Mouse (Mus musculus) neural tube, embryonic 12.5 days (tissue): ENCODE measurements around the gene Krt90. TPM values are rescaled to one million over a fixed set of nuclear protein-coding genes. Genes with fewer than 3 reads are reported as not detected.

Experiments
- ATAC-seq: fragments of 200-750 bp; cut with Nextera tagmentation; 2 replicates; pipeline ENCODE4 v1.8.0; 2017; ENCODE audit warnings: low read depth, mild to moderate bottlenecking, moderate TSS enrichment, moderate library complexity; ENCODE audit not compliant: low FRiP score
- H3K27ac ChIP-seq: fragments of 300-500 bp; sonication (generic); 2 replicates; pipeline ENCODE4 v1.5.1; 2016
- H3K27me3 ChIP-seq: fragments of 300-500 bp; sonication (generic); replicated peaks from 2 replicates; pipeline ENCODE4 v1.6.1; 2016; ENCODE audit warnings: mild to moderate bottlenecking
- H3K36me3 ChIP-seq: fragments of 300-500 bp; sonication (generic); 2 replicates; pipeline ENCODE4 v1.6.1; 2016; ENCODE audit warnings: mild to moderate bottlenecking
- H3K4me1 ChIP-seq: fragments of 300-500 bp; sonication (generic); 2 replicates; pipeline ENCODE4 v1.6.1; 2016
- H3K4me2 ChIP-seq: fragments of 300-500 bp; sonication (generic); replicated peaks from 2 replicates; pipeline ENCODE4 v1.6.1; 2016; ENCODE audit warnings: mild to moderate bottlenecking
- H3K4me3 ChIP-seq: fragments of 300-500 bp; sonication (generic); 2 replicates; pipeline ENCODE4 v1.5.1; 2016
- H3K9ac ChIP-seq: fragments of 300-500 bp; sonication (generic); 2 replicates; pipeline ENCODE4 v1.6.1; 2016; ENCODE audit warnings: mild to moderate bottlenecking
- H3K9me3 ChIP-seq: fragments of 300-500 bp; sonication (generic); 2 replicates; pipeline ENCODE4 v1.6.1; 2016; ENCODE audit warnings: mild to moderate bottlenecking
- WGBS: fragments of 180-500 bp; shearing (Covaris S2); methylation state at CpG from one replicate; pipeline ENCODE4 v1.1.7; 2016; 5-methylcytosine and 5-hydroxymethylcytosine counted together
- polyA plus RNA-seq: library from polyadenylated mRNA; unstranded; fragments of >200 nt; fragmentation: Nextera tagmentation; extraction: Ambion mirVana; gene quantifications from 2 replicates; pipeline ENCODE4 v1.2.1, GENCODE M21; 2016

The Krt90 gene
- 0.28 and 0.58 TPM in 2 replicates for polyA plus RNA-seq

GRCm38 (mm10) chr15:101562850-101563249 lies at the start of gene Krt90:
Gene Krt90 (minus strand): TSS chr15:101562950.
- no peak within 1 kb of the TSS for H3K4me2 ChIP-seq
- no peak for ATAC-seq

GRCm38 (mm10) chr15:101599123-101599522 lies 36.4 kb upstream of the Krt90 start:
- Histone ChIP-seq H3K9me3 (no peaks in the 10 kb centered on the region), H3K4me2 (no peak overlapping the region), H3K4me1 (no peaks in the 10 kb centered on the region), H3K36me3 (no peaks in the 10 kb centered on the region), H3K4me3 (no peak overlapping the region), H3K9ac (no peak overlapping the region), H3K27ac (no peak overlapping the region), H3K27me3 (no peaks in the 10 kb centered on the region)
- ATAC-seq, result no peak
- WGBS, result 74% methylated on average over 6 of the region's 6 CpGs

More at GRCm38 (mm10) chr15:101562850-101563249, at the start of gene Krt90:
- Histone ChIP-seq H3K27me3 (0 out of 2 replicates have a peak, but pooled peaks cover 2% of the 10 kb centered on the region), H3K9ac (no peak within 1 kb of the TSS), H3K9me3 (no peaks in the 10 kb centered on the region), H3K36me3 (no peaks in the 10 kb centered on the region), H3K4me3 (no peak within 1 kb of the TSS), H3K27ac (no peak within 1 kb of the TSS), H3K4me1 (peaks cover 7% of the 10 kb centered on the region)
- WGBS, result 75% methylated on average over 5 of the region's 5 CpGs

- H3K4me1 ChIP-seq, result no peaks in the 10 kb centered on the region
- no peak overlapping the region for H3K27ac ChIP-seq
- H3K4me2 ChIP-seq, result no peak overlapping the region
- no peaks in the 10 kb centered on the region for H3K27me3 ChIP-seq
- no peaks in the 10 kb centered on the region for H3K36me3 ChIP-seq
- H3K4me3 ChIP-seq, result no peak overlapping the region
- H3K9me3 ChIP-seq, result no peaks in the 10 kb centered on the region
- H3K9ac ChIP-seq, result no peak overlapping the region
- 78% methylated on average over 10 of the region's 10 CpGs for WGBS
- ATAC-seq, result no peak
Measured at GRCm38 (mm10) chr15:101588216-101588615, 25.5 kb upstream of the Krt90 start.

GRCm38 (mm10) chr15:101584456-101584855 lies 21.7 kb upstream of the Krt90 start:
- no peaks in the 10 kb centered on the region for H3K36me3 ChIP-seq
- H3K27me3 ChIP-seq, result no peaks in the 10 kb centered on the region
- H3K4me2 ChIP-seq, result no peak overlapping the region
- 41% methylated on average over 2 of the region's 2 CpGs for WGBS
- no peaks in the 10 kb centered on the region for H3K9me3 ChIP-seq
- no peak overlapping the region for H3K27ac ChIP-seq
- H3K4me3 ChIP-seq, result no peak overlapping the region
- ATAC-seq, result no peak
- no peak overlapping the region for H3K9ac ChIP-seq
- no peaks in the 10 kb centered on the region for H3K4me1 ChIP-seq

DNA sequence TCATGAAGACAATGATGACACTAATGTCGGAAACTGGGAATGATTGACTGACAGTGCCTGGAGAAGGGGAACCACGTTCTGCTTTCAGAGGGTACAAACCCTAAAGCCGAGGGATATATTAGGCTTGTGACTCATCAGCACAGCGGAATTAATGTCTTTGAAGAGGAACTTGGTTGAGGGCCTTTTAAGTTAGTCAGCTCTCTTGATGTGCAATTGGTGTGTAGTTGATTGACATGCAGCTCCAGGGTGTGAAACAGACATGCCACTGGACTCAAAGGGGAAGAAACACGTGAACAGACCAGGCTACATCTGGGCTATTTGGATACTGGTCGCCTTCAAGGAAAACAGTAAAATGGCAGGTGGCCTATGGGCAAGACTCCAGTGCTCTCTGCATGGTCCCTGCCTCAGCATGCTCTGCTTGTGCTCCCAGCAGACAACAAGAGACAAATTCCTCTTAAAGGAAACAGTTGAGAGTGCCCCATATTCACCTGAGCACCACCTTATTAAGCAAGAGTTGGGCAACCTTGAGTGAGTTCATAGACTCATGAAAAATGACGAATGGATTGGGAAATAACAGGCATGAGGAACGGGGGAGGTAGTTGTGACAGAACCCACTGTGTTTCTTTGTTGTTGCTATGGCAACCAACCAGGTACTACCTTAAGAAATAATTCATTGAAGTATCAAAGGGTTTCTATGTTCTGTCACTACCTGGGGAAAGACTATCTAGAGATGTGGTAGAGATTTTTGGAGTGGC lies 20.6 kb upstream of the Krt90 start:
- no peak overlapping the region for H3K27ac ChIP-seq
- ATAC-seq, result no peak
- no peak overlapping the region for H3K4me3 ChIP-seq
- H3K27me3 ChIP-seq, result no peaks in the 10 kb centered on the region
- 84% methylated on average over 8 of the region's 8 CpGs for WGBS
- H3K9me3 ChIP-seq, result no peaks in the 10 kb centered on the region
- no peaks in the 10 kb centered on the region for H3K36me3 ChIP-seq
- H3K4me2 ChIP-seq, result no peak overlapping the region
- no peak overlapping the region for H3K9ac ChIP-seq
- H3K4me1 ChIP-seq, result no peaks in the 10 kb centered on the region

- 85% methylated on average over 3 of the region's 3 CpGs for WGBS
- Histone ChIP-seq H3K9ac (no peak overlapping the region), H3K4me3 (no peak overlapping the region), H3K4me1 (no peaks in the 10 kb centered on the region), H3K27ac (no peak overlapping the region), H3K9me3 (no peaks in the 10 kb centered on the region), H3K4me2 (no peak overlapping the region), H3K36me3 (no peaks in the 10 kb centered on the region), H3K27me3 (no peaks in the 10 kb centered on the region)
- ATAC-seq, result no peak
Measured at GRCm38 (mm10) chr15:101581701-101582100, 19.0 kb upstream of the Krt90 start.

- H3K4me2 ChIP-seq, result no peak overlapping the region
- H3K4me1 ChIP-seq, result no peaks in the 10 kb centered on the region
- H3K36me3 ChIP-seq, result no peaks in the 10 kb centered on the region
- ATAC-seq, result no peak
- no peak overlapping the region for H3K4me3 ChIP-seq
- no peak overlapping the region for H3K9ac ChIP-seq
- 83% methylated on average over 5 of the region's 5 CpGs for WGBS
- H3K27ac ChIP-seq, result no peak overlapping the region
- no peaks in the 10 kb centered on the region for H3K27me3 ChIP-seq
- no peaks in the 10 kb centered on the region for H3K9me3 ChIP-seq
Measured at GRCm38 (mm10) chr15:101575506-101575905, 12.8 kb upstream of the Krt90 start.

GRCm38 (mm10) chr15:101573796-101574345 lies 11.1 kb upstream of the Krt90 start, which contains the start of gene Krt75:
Gene Krt75 (minus strand): TSS chr15:101573904.
- Histone ChIP-seq H3K36me3 (no peaks in the 10 kb centered on the region), H3K9ac (no peak within 1 kb of the TSS), H3K4me1 (no peaks in the 10 kb centered on the region), H3K9me3 (no peaks in the 10 kb centered on the region), H3K27ac (no peak within 1 kb of the TSS), H3K4me3 (no peak within 1 kb of the TSS), H3K27me3 (no peaks in the 10 kb centered on the region), H3K4me2 (no peak within 1 kb of the TSS)
- no peak for ATAC-seq
- 75% methylated on average over 15 of the region's 15 CpGs for WGBS

GRCm38 (mm10) chr15:101567780-101568179 lies 5.0 kb upstream of the Krt90 start:
- no peak overlapping the region for H3K4me3 ChIP-seq
- no peaks in the 10 kb centered on the region for H3K4me1 ChIP-seq
- no peak overlapping the region for H3K9ac ChIP-seq
- H3K9me3 ChIP-seq, result no peaks in the 10 kb centered on the region
- no peaks in the 10 kb centered on the region for H3K36me3 ChIP-seq
- H3K27ac ChIP-seq, result no peak overlapping the region
- no peak for ATAC-seq
- 51% methylated on average over 7 of the region's 7 CpGs for WGBS
- H3K4me2 ChIP-seq, result no peak overlapping the region
- H3K27me3 ChIP-seq, result no peaks in the 10 kb centered on the region

- Histone ChIP-seq H3K27ac (no peak overlapping the region), H3K4me3 (no peak overlapping the region), H3K4me2 (0 out of 2 replicates have a peak overlapping the region, but pooled peaks have one; percentile 5), H3K27me3 (0 out of 2 replicates have a peak, but pooled peaks cover 2% of the 10 kb centered on the region), H3K9me3 (no peaks in the 10 kb centered on the region), H3K36me3 (no peaks in the 10 kb centered on the region), H3K9ac (no peak overlapping the region), H3K4me1 (peaks cover 12% of the 10 kb centered on the region)
- 0 out of 2 replicates have a peak, but pooled peaks have one; percentile 25 for ATAC-seq
- WGBS, result 0% methylated on average over 7 of the region's 7 CpGs
Measured at GRCm38 (mm10) chr15:101558034-101558646, 4.6 kb downstream of the Krt90 start.

DNA sequence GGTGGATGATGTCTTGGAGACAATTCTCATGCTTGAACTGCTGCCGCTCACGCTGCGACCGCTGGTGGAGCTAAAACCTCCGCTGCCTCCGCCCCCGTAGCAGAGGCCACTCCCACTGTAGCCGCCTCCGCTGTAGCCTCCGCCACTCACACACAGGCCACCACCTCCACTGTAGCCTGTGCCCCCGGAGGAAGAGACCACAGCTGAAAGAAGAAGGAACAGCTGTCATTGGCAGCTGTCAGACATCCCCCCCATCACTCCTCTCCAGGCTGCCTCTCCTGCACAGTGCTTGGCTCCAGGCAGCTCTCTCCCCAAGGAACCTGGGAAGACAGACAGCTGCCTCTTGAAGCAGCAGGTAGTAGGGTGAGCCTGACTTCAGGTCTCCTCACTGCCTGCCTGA lies 9.6 kb downstream of the Krt90 start:
- ATAC-seq, result peak; percentile 66; the same call in 1 of the 2 replicates
- no peak overlapping the region for H3K27ac ChIP-seq
- H3K9me3 ChIP-seq, result no peaks in the 10 kb centered on the region
- H3K4me1 ChIP-seq, result peaks cover 13% of the 10 kb centered on the region
- H3K4me3 ChIP-seq, result no peak overlapping the region
- under 1% methylated on average over 11 of the region's 11 CpGs for WGBS
- peak overlapping the region; percentile 26; the same call in 1 of the 2 replicates for H3K9ac ChIP-seq
- H3K27me3 ChIP-seq, result 0 out of 2 replicates have a peak, but pooled peaks cover 2% of the 10 kb centered on the region
- no peaks in the 10 kb centered on the region for H3K36me3 ChIP-seq
- H3K4me2 ChIP-seq, result peak overlapping the region; percentile 38

DNA sequence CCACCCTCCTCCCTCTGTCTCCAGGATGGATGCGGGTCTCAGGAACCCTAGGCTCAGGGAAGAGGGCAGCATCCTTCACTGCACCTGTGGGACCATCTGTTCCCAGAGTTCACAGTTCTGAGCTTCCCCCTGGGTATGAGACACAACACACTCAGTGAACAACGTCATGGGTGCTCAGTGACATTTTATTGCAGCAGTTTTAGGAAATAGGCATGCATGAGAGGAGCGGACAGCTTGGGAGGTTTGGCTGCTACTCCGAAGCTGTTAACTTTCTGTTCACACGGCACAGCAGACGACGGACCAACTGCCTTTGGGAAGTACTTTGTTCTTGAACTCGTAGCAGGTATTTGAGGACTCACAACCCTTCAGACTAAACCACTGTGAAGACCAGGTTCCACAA lies 10.6 kb downstream of the Krt90 start:
- H3K9ac ChIP-seq, result no peak overlapping the region
- WGBS, result 68% methylated on average over 8 of the region's 8 CpGs
- peaks cover 8% of the 10 kb centered on the region for H3K4me1 ChIP-seq
- H3K9me3 ChIP-seq, result no peaks in the 10 kb centered on the region
- H3K4me2 ChIP-seq, result no peak overlapping the region
- no peaks in the 10 kb centered on the region for H3K36me3 ChIP-seq
- no peak overlapping the region for H3K4me3 ChIP-seq
- H3K27me3 ChIP-seq, result 0 out of 2 replicates have a peak, but pooled peaks cover 2% of the 10 kb centered on the region
- no peak for ATAC-seq
- H3K27ac ChIP-seq, result no peak overlapping the region
